Mouse (Mus musculus) C2C12 (cell line): ENCODE measurements around the gene Tti1. TPM values are rescaled to one million over a fixed set of nuclear protein-coding genes. Genes with fewer than 3 reads are reported as not detected.

ENCODE experiments used
- H3K27me3 ChIP-seq: one replicate; pipeline ENCODE4 v1.6.1; 2011; ENCODE audit not compliant: control insufficient read depth, insufficient read depth, insufficient read length
- H3K36me3 ChIP-seq: one replicate; pipeline ENCODE4 v1.6.1; 2011; ENCODE audit not compliant: control insufficient read depth, insufficient read depth
- H3K4me3 ChIP-seq: one replicate; pipeline ENCODE4 v1.5.1; 2011; ENCODE audit warnings: mild to moderate bottlenecking, control low read depth; ENCODE audit not compliant: poor library complexity, insufficient read depth, severe bottlenecking
- H3K79me2 ChIP-seq: one replicate; pipeline ENCODE4 v1.6.1; 2011; ENCODE audit not compliant: control insufficient read depth, insufficient read depth
- H3K79me3 ChIP-seq: one replicate; pipeline ENCODE4 v1.6.1; 2011; ENCODE audit warnings: low read depth, control low read depth
- H3ac ChIP-seq: one replicate; pipeline ENCODE3; 2011; ENCODE audit warnings: low read depth; ENCODE audit not compliant: control insufficient read depth, insufficient read length
- CEBPB ChIP-seq: IDR thresholded peaks from one replicate; pipeline ENCODE4 v1.6.1; 2011; ENCODE audit warnings: low read depth, mild to moderate bottlenecking, control low read depth, moderate library complexity
- CTCF ChIP-seq: IDR thresholded peaks from one replicate; pipeline ENCODE4 v1.5.1; 2011; ENCODE audit not compliant: control insufficient read depth, insufficient read depth, insufficient read length
- FOSL1 ChIP-seq: IDR thresholded peaks from one replicate; pipeline ENCODE4 v1.8.0; 2011; ENCODE audit warnings: mild to moderate bottlenecking, low read length; ENCODE audit not compliant: poor library complexity, insufficient read depth, severe bottlenecking
- MAX ChIP-seq: IDR thresholded peaks from one replicate; pipeline ENCODE4 v1.6.1; 2011; ENCODE audit warnings: mild to moderate bottlenecking, control low read depth
- MYOD1 ChIP-seq: IDR thresholded peaks from one replicate; pipeline ENCODE4 v1.6.1; 2011; ENCODE audit warnings: low read depth; ENCODE audit not compliant: control insufficient read depth, insufficient read length
- MYOG ChIP-seq: IDR thresholded peaks from one replicate; pipeline ENCODE4 v1.6.1; 2011; ENCODE audit not compliant: control insufficient read depth, insufficient read length; ENCODE audit errors: extremely low read depth
- USF1 ChIP-seq: IDR thresholded peaks from one replicate; pipeline ENCODE4 v1.6.1; 2011; ENCODE audit warnings: low read depth, mild to moderate bottlenecking, control low read depth, moderate library complexity
- polyA plus RNA-seq: library from polyadenylated mRNA; unstranded; fragments of >200 nt; fragmentation: generic; extraction: Trizol; gene quantifications from one replicate; pipeline ENCODE4 v1.2.1, GENCODE M21; 2012; ENCODE audit warnings: missing spikeins

Gene Tti1
- polyA plus RNA-seq, 1 experiment = 12.5 TPM

- TF ChIP-seq CEBPB (no peak), USF1 (no peak), CTCF (no peak), MYOG (no peak), MYOD1 (no peak), FOSL1 (no peak), MAX (no peak)
- Histone ChIP-seq H3K4me3 (no peak overlapping the region), H3ac (no peak overlapping the region), H3K36me3 (no peaks in the 10 kb centered on the region), H3K79me3 (no peaks in the 10 kb centered on the region), H3K27me3 (peaks cover 71% of the 10 kb centered on the region), H3K79me2 (no peaks in the 10 kb centered on the region)
Measured at GRCm38 (mm10) chr2:157944156-157944893, 83.9 kb downstream of the Tti1 start.

GRCm38 (mm10) chr2:157943514-157944155 lies 84.6 kb downstream of the Tti1 start:
- Histone ChIP-seq H3K79me3 (no peaks in the 10 kb centered on the region), H3K36me3 (no peaks in the 10 kb centered on the region), H3ac (no peak overlapping the region), H3K4me3 (no peak overlapping the region), H3K27me3 (peaks cover 78% of the 10 kb centered on the region), H3K79me2 (no peaks in the 10 kb centered on the region)
- TF ChIP-seq CTCF = peak; percentile 9
- no peak for TF ChIP-seq USF1

- Histone ChIP-seq H3K79me2 (no peaks in the 10 kb centered on the region), H3K4me3 (no peak overlapping the region)
- TF ChIP-seq MYOG (no peak), CTCF (no peak), FOSL1 (no peak)
Measured at GRCm38 (mm10) chr2:157940586-157941185, 87.5 kb downstream of the Tti1 start.

GRCm38 (mm10) chr2:157936676-157937075 lies 91.6 kb downstream of the Tti1 start:
- Histone ChIP-seq H3K4me3 (no peak overlapping the region), H3K27me3 (peaks cover 56% of the 10 kb centered on the region), H3K79me2 (no peaks in the 10 kb centered on the region), H3ac (no peak overlapping the region), H3K36me3 (no peaks in the 10 kb centered on the region), H3K79me3 (no peaks in the 10 kb centered on the region)
- TF ChIP-seq CEBPB (no peak), FOSL1 (no peak), CTCF (no peak)

More at GRCm38 (mm10) chr2:157940586-157941185, 87.5 kb downstream of the Tti1 start:
- Histone ChIP-seq H3ac (no peak overlapping the region), H3K27me3 (peaks cover 75% of the 10 kb centered on the region), H3K36me3 (no peaks in the 10 kb centered on the region), H3K79me3 (no peaks in the 10 kb centered on the region)

- H3K27me3 ChIP-seq = peaks cover 48% of the 10 kb centered on the region
- no peaks in the 10 kb centered on the region for H3K36me3 ChIP-seq
- H3K79me3 ChIP-seq = no peaks in the 10 kb centered on the region
- H3K79me2 ChIP-seq = no peaks in the 10 kb centered on the region
- no peak overlapping the region for H3K4me3 ChIP-seq
- H3ac ChIP-seq = no peak overlapping the region
- TF ChIP-seq MAX (no peak), USF1 (no peak), CTCF (no peak), CEBPB (no peak), MYOD1 (no peak)
Measured at GRCm38 (mm10) chr2:157935444-157936171, 92.6 kb downstream of the Tti1 start.

- Histone ChIP-seq H3K79me2 (no peaks in the 10 kb centered on the region), H3K79me3 (no peaks in the 10 kb centered on the region), H3K36me3 (no peaks in the 10 kb centered on the region), H3K27me3 (peaks cover 43% of the 10 kb centered on the region), H3K4me3 (no peak overlapping the region), H3ac (no peak overlapping the region)
- no peak for TF ChIP-seq MYOD1
- no peak for TF ChIP-seq USF1
- TF ChIP-seq FOSL1 = no peak
- TF ChIP-seq MYOG = no peak
- TF ChIP-seq CTCF = no peak
- TF ChIP-seq MAX = no peak
- TF ChIP-seq CEBPB = no peak
Measured at GRCm38 (mm10) chr2:157932655-157933054, 95.6 kb downstream of the Tti1 start.

Other genes starting within 250 kb of the Tti1 start
- gene Vstm2l, start 113.8 kb downstream of the Tti1 start, polyA plus RNA-seq = not detected
- gene Rprd1b, start 64 bp upstream of the Tti1 start, polyA plus RNA-seq = 11.4 TPM
- 1.1 TPM for gene Tgm2, start 118.0 kb upstream of the Tti1 start, polyA plus RNA-seq
- gene D630003M21Rik, start 200.8 kb upstream of the Tti1 start, polyA plus RNA-seq = 0.01 TPM
- not detected for gene Bpi, start 229.7 kb upstream of the Tti1 start, polyA plus RNA-seq